Mouse (Mus musculus) megakaryocyte, adult 5-6 weeks (primary cell): ENCODE results near the gene Gm37240. TPM values are rescaled to one million over a fixed set of nuclear protein-coding genes. Genes with fewer than 3 reads are reported as not detected.

Experiments
- ATAC-seq: 2 replicates; pipeline ENCODE4 v1.8.0; 2016; ENCODE audit warnings: mild to moderate bottlenecking, inconsistent platforms; ENCODE audit not compliant: poor library complexity, severe bottlenecking
- total RNA-seq, 2 experiments: library from RNA; stranded (forward) in 1 of 2; stranded (reverse) in 1 of 2; fragments of 153-499, 151-499 nt in 1 of 2; fragments of 221-1000, 200-1000 nt in 1 of 2; gene quantifications; 2 replicates each; pipeline versions ENCODE4 v1.2.3 to v1.2.4; 2015 to 2017

Gene Gm37240
- total RNA-seq, 2 experiments from 2014 or later: 0.07 to 0.15 TPM

GRCm38 (mm10) chr3:85369847-85370246 lies 517.5 kb downstream of the Gm37240 start:
- no peak for ATAC-seq

DNA sequence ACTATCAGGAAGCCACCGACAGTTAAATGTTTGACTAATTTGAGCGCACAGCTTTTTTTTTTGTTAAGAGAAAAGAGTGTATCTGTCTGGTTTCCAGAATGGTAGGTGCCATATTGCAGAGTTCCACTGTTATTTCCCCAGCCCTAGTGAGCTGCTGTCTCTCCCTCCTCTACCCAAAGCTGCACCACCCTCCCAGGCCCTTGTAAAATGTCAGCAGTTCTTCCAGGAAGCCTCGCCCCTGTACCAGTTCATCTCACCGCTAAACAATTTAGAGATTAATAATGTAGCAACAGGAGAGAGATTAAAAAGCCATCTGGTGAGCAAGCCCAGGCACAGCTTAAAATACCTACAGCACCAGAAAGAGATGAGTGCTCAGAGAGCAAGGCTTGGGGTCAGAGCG lies 518.2 kb downstream of the Gm37240 start:
- no peak for ATAC-seq

GRCm38 (mm10) chr3:85368354-85369120 lies 518.8 kb downstream of the Gm37240 start:
- no peak for ATAC-seq

- no peak for ATAC-seq
These were observed 522.6 kb downstream of the Gm37240 start for GRCm38 (mm10) chr3:85364591-85365343.

DNA sequence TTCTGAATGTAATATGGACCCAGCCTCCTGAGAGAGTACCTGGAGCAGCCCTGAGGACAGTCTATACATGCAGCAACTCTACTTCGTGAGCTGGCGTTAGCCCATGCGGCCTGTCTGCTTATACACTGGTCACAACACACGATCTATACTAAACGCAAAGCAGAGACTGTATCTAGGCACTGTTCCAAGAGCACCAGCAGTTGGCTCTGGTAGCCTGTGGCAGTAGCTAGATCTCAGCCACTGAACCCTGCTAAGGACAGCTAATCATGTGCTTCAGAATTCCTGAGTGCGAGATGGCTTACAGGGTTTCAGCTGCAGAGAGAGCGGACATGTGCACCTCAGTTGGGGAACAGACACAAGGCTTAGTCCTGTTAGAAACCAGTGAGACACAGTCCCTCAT lies 524.4 kb downstream of the Gm37240 start:
- ATAC-seq: no peak

DNA sequence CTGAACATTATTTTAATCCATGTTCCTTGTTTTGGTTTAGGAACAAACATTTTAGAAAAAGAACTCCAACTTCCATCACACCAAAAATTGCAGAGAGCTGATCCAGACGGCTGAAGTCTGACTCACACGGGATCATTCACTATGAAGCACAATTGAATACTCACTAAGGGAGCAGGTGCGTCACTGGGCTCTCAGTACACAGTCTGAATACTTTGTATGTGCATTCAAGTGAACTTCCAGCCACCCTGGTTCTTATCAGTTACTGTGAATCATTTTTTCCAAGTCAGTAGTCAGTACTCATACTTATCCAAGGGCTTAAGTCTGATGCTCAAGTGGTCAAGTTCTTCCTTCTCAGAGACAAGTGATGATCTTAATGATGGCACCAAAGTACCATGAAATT lies 530.9 kb downstream of the Gm37240 start:
- no peak for ATAC-seq

- no peak for ATAC-seq
These were observed 539.3 kb downstream of the Gm37240 start for GRCm38 (mm10) chr3:85348021-85348420.

DNA sequence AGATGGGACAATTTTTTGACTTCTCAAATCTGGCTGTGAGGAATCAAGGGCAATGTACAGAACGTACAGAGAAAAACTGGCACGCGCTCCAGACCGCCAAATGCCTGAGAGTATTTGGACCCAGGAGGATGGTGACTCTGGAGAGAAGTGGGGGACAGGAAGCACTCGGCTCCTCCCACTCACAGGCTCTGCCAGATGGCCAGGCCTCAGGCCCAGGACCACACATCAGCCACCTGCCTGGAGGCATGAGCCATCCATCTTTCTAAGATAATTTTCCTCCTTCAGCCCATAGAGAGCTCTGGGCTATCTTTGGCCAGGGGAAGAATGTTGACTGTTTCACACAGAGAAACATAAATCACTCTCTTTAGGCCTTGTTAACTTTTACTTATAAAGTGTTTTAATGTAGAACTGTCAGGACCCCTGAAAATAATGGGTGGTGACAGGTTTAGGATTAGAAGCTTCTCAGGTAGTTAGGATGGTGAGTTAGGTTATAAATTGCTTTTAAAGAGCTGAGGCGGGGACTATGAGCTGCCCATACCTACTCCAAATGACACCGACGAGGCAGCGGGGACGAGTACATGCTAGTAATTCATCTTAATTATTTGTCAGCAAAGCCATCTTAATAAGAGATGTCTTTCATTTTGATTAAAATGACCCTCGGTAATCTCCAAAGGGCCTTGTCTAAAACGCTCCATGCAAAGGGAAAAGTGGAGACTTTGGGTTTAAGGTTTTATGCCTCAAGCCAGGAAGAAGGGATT lies 546.0 kb downstream of the Gm37240 start:
- no peak for ATAC-seq

DNA sequence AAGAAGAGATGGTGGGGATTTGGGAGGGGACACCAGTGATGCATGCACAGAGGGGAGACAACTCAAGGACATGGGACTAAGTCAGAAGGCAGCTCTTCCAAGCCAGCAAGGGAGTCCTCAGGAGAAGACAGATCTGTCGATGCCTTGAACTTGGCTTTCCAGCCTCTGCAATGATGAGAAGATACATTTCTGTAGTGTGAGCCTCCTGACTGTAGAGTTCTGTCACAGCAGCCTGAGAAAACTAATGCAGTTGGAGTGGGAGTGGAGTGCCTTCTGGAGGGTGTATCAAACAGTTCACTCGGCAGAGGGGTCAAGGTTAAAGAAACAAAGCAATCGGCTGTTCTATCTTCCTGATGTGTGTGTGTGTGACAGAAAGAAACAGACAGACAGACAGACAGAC lies 546.8 kb downstream of the Gm37240 start:
- no peak for ATAC-seq

- ATAC-seq: no peak
These were observed 547.4 kb downstream of the Gm37240 start for GRCm38 (mm10) chr3:85339926-85340325.

GRCm38 (mm10) chr3:85339269-85339820 lies 548.0 kb downstream of the Gm37240 start:
- no peak for ATAC-seq

DNA sequence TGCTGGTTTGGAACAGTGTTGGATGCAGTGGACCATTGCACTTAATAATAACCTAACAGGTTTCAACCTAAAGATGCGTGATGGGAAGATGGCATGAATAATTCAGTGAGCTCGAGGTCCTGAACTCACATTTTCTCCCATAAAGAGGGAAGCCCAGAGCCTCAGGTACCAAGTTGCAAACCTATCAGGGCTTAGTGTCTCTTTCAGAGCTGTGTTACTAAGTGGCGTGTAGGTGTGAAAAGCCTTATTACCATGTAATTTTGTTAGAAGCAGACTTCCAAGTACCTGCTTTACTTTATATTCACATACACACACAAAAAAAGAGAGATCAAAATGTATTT lies 548.6 kb downstream of the Gm37240 start:
- no peak for ATAC-seq

DNA sequence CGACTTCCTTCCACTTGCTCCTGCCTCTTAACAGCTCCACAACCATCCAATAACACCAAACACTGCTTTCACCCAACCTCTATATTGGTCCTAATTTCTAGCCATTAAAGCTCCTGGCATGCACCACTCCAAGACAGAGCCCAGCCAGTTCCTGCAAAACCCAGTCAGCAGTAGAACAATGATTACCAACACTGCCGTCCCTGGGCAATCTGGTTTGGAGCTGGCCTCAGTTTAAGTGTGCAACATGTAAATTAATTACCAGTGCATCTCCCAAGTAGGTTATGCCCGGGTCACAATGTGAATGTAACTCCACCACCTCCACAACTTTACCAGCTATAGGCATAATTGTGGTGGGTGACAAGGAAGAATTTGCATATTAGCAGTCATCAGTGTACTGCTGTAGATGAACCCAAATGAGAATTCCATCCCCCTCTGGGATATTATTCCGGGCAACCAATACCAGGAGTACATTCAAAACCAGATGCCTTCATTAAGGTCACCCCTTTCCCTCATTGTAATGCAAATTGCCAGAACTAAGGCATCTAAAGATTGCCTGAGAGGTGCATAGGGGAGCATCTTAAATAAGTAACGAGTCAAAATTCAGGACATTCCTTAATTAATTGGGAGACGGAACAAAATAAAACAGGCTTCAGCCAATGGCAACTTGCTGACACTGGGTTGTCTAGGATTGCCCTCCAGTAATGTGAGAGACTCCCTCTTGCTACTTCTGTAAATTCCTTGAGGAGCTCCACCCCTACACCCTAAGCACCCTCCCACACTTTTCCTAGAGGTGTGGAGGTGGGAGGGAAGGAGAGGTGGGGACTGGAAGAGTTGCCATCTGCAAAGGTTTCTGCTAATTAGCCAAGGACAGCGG lies 549.2 kb downstream of the Gm37240 start:
- no peak for ATAC-seq

DNA sequence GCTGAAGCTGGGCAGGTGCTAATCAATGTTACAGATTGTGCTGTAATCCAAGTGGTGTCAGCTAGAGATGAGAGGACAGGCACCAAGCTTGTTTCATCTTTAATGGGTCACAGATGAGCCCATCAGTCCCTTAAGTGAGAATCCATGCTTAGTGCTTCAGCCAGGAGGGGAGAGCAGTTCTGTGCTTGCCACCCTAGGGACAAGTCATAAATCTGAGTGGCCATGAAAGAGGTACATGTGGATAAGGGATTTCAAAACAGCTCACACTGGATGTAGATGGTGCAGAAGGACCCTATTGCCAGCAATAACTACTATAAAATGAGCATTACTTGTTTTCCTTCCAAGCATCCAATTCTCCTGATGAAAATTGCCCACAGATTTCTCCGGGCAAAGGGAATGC lies 551.8 kb downstream of the Gm37240 start:
- no peak for ATAC-seq

- ATAC-seq: no peak
These were observed 555.0 kb downstream of the Gm37240 start for GRCm38 (mm10) chr3:85332276-85332675.

DNA sequence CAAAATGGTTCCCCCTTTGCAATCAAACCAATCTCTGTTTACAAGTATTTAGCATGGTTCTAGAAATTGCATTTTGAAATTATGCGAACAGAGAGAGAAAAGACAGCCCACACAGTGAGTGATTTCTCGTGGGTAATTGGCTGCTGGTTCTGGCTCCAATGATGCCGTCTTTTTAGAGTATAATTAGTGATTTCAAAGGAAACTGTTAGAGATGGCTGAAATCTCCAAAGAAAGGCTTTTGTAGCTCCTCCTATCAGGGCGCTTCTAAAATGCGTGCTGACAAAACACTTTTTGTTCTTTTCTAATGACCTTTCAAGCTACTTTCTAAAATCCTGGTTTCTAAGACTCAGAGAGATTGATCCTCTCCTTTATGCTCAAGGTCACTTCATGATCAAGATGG lies 569.1 kb downstream of the Gm37240 start:
- ATAC-seq: no peak

- ATAC-seq: no peak
These were observed 570.0 kb downstream of the Gm37240 start for GRCm38 (mm10) chr3:85317306-85317705.

GRCm38 (mm10) chr3:85314961-85315360 lies 572.4 kb downstream of the Gm37240 start:
- no peak for ATAC-seq

GRCm38 (mm10) chr3:85313646-85314255 lies 573.6 kb downstream of the Gm37240 start:
- ATAC-seq: no peak

- no peak for ATAC-seq
These were observed 576.1 kb downstream of the Gm37240 start for GRCm38 (mm10) chr3:85311176-85311575.
